Mouse (Mus musculus): ENCODE data around the gene Tnfrsf1b. TPM values are rescaled to one million over a fixed set of nuclear protein-coding genes. Genes with fewer than 3 reads are reported as not detected.

Tnfrsf1b gene
- polyA plus RNA-seq, 1 experiment from 2014 or later = 3.7 TPM

- Histone ChIP-seq H3K27ac (ENCODE audit: low read length) (no peak overlapping the region), H3K9ac (replicated peaks; ENCODE audit: low read length) (no peak overlapping the region), H3K36me3 (ENCODE audit: insufficient read depth, low read length) (no peaks in the 10 kb centered on the region), H3K4me2 (replicated peaks; ENCODE audit: low read depth, low read length) (no peak overlapping the region), H3K4me1 (ENCODE audit: insufficient read depth, low read length) (no peaks in the 10 kb centered on the region), H3K9me3 (ENCODE audit: low read length) (0 out of 2 replicates have a peak, but pooled peaks cover 5% of the 10 kb centered on the region), H3K27me3 (ENCODE audit: insufficient read depth, low read length) (no peaks in the 10 kb centered on the region), H3K4me3 (ENCODE audit: low read length) (no peak overlapping the region)
- WGBS = 80% methylated on average over 6 of the region's 6 CpGs
- ATAC-seq (ENCODE audit: low FRiP score, low TSS enrichment) = no peak
These were observed 29.9 kb upstream of the Tnfrsf1b start for GRCm38 (mm10) chr4:145276368-145277249.

GRCm38 (mm10) chr4:145274887-145275286 lies 28.2 kb upstream of the Tnfrsf1b start:
- Histone ChIP-seq H3K9ac (replicated peaks; ENCODE audit: low read length) (no peak overlapping the region), H3K4me3 (ENCODE audit: low read length) (no peak overlapping the region), H3K4me1 (ENCODE audit: insufficient read depth, low read length) (no peaks in the 10 kb centered on the region), H3K27ac (ENCODE audit: low read length) (no peak overlapping the region), H3K27me3 (ENCODE audit: insufficient read depth, low read length) (no peaks in the 10 kb centered on the region), H3K36me3 (ENCODE audit: insufficient read depth, low read length) (no peaks in the 10 kb centered on the region), H3K9me3 (ENCODE audit: low read length) (0 out of 2 replicates have a peak, but pooled peaks cover 5% of the 10 kb centered on the region), H3K4me2 (replicated peaks; ENCODE audit: low read depth, low read length) (no peak overlapping the region)
- no peak; the same call in 1 of the 2 replicates for ATAC-seq (ENCODE audit: low FRiP score, low TSS enrichment)
- WGBS = 87% methylated on average over 5 of the region's 5 CpGs

GRCm38 (mm10) chr4:145273923-145274322 lies 27.3 kb upstream of the Tnfrsf1b start:
- no peaks in the 10 kb centered on the region for H3K36me3 ChIP-seq (ENCODE audit: insufficient read depth, low read length)
- no peaks in the 10 kb centered on the region for H3K27me3 ChIP-seq (ENCODE audit: insufficient read depth, low read length)
- no peak for ATAC-seq (ENCODE audit: low FRiP score, low TSS enrichment)
- no peaks in the 10 kb centered on the region for H3K9me3 ChIP-seq (ENCODE audit: low read length)
- H3K9ac ChIP-seq (replicated peaks; ENCODE audit: low read length) = no peak overlapping the region
- H3K4me2 ChIP-seq (replicated peaks; ENCODE audit: low read depth, low read length) = no peak overlapping the region
- H3K4me1 ChIP-seq (ENCODE audit: insufficient read depth, low read length) = no peaks in the 10 kb centered on the region
- H3K27ac ChIP-seq (ENCODE audit: low read length) = no peak overlapping the region
- 95% methylated on average over 5 of the region's 5 CpGs for WGBS
- no peak overlapping the region for H3K4me3 ChIP-seq (ENCODE audit: low read length)

- WGBS = 67% methylated on average over 1 of the region's 1 CpGs
- Histone ChIP-seq H3K9me3 (ENCODE audit: low read length) (no peaks in the 10 kb centered on the region), H3K4me3 (ENCODE audit: low read length) (no peak overlapping the region), H3K4me2 (replicated peaks; ENCODE audit: low read depth, low read length) (no peak overlapping the region), H3K9ac (replicated peaks; ENCODE audit: low read length) (no peak overlapping the region), H3K27me3 (ENCODE audit: insufficient read depth, low read length) (no peaks in the 10 kb centered on the region), H3K4me1 (ENCODE audit: insufficient read depth, low read length) (no peaks in the 10 kb centered on the region), H3K36me3 (ENCODE audit: insufficient read depth, low read length) (no peaks in the 10 kb centered on the region), H3K27ac (ENCODE audit: low read length) (no peak overlapping the region)
- ATAC-seq (ENCODE audit: low FRiP score, low TSS enrichment) = no peak
These were observed 26.1 kb upstream of the Tnfrsf1b start for GRCm38 (mm10) chr4:145272763-145273162.

- Histone ChIP-seq H3K4me2 (replicated peaks; ENCODE audit: low read depth, low read length) (no peak overlapping the region), H3K9ac (replicated peaks; ENCODE audit: low read length) (no peak overlapping the region), H3K27me3 (ENCODE audit: insufficient read depth, low read length) (no peaks in the 10 kb centered on the region), H3K4me3 (ENCODE audit: low read length) (no peak overlapping the region), H3K9me3 (ENCODE audit: low read length) (no peaks in the 10 kb centered on the region), H3K27ac (ENCODE audit: low read length) (no peak overlapping the region), H3K4me1 (ENCODE audit: insufficient read depth, low read length) (no peaks in the 10 kb centered on the region), H3K36me3 (ENCODE audit: insufficient read depth, low read length) (no peaks in the 10 kb centered on the region)
- ATAC-seq (ENCODE audit: low FRiP score, low TSS enrichment) = no peak
- 89% methylated on average over 4 of the region's 4 CpGs for WGBS
These were observed 25.0 kb upstream of the Tnfrsf1b start for GRCm38 (mm10) chr4:145271634-145272033.

GRCm38 (mm10) chr4:145270136-145270535 lies 23.5 kb upstream of the Tnfrsf1b start:
- no peak for ATAC-seq (ENCODE audit: low FRiP score, low TSS enrichment)
- no peaks in the 10 kb centered on the region for H3K36me3 ChIP-seq (ENCODE audit: insufficient read depth, low read length)
- H3K9ac ChIP-seq (replicated peaks; ENCODE audit: low read length) = no peak overlapping the region
- H3K4me1 ChIP-seq (ENCODE audit: insufficient read depth, low read length) = no peaks in the 10 kb centered on the region
- no peaks in the 10 kb centered on the region for H3K27me3 ChIP-seq (ENCODE audit: insufficient read depth, low read length)
- H3K4me2 ChIP-seq (replicated peaks; ENCODE audit: low read depth, low read length) = no peak overlapping the region
- H3K27ac ChIP-seq (ENCODE audit: low read length) = no peak overlapping the region
- WGBS = 90% methylated on average over 5 of the region's 5 CpGs
- no peaks in the 10 kb centered on the region for H3K9me3 ChIP-seq (ENCODE audit: low read length)
- H3K4me3 ChIP-seq (ENCODE audit: low read length) = no peak overlapping the region

- Histone ChIP-seq H3K9ac (replicated peaks; ENCODE audit: low read length) (no peak overlapping the region), H3K36me3 (ENCODE audit: insufficient read depth, low read length) (no peaks in the 10 kb centered on the region)
- ATAC-seq (ENCODE audit: low FRiP score, low TSS enrichment) = no peak
These were observed 21.0 kb upstream of the Tnfrsf1b start for GRCm38 (mm10) chr4:145267631-145268110.

GRCm38 (mm10) chr4:145266505-145266904 lies 19.8 kb upstream of the Tnfrsf1b start:
- Histone ChIP-seq H3K9ac (replicated peaks; ENCODE audit: low read length) (no peak overlapping the region), H3K36me3 (ENCODE audit: insufficient read depth, low read length) (no peaks in the 10 kb centered on the region), H3K4me3 (ENCODE audit: low read length) (no peak overlapping the region), H3K4me2 (replicated peaks; ENCODE audit: low read depth, low read length) (no peak overlapping the region), H3K27me3 (ENCODE audit: insufficient read depth, low read length) (no peaks in the 10 kb centered on the region), H3K9me3 (ENCODE audit: low read length) (no peaks in the 10 kb centered on the region), H3K4me1 (ENCODE audit: insufficient read depth, low read length) (no peaks in the 10 kb centered on the region), H3K27ac (ENCODE audit: low read length) (no peak overlapping the region)
- no peak for ATAC-seq (ENCODE audit: low FRiP score, low TSS enrichment)
- 73% methylated on average over 4 of the region's 4 CpGs for WGBS

More at GRCm38 (mm10) chr4:145267631-145268110, 21.0 kb upstream of the Tnfrsf1b start:
- Histone ChIP-seq H3K4me2 (replicated peaks; ENCODE audit: low read depth, low read length) (no peak overlapping the region), H3K9me3 (ENCODE audit: low read length) (no peaks in the 10 kb centered on the region), H3K27ac (ENCODE audit: low read length) (no peak overlapping the region), H3K27me3 (ENCODE audit: insufficient read depth, low read length) (no peaks in the 10 kb centered on the region), H3K4me1 (ENCODE audit: insufficient read depth, low read length) (no peaks in the 10 kb centered on the region), H3K4me3 (ENCODE audit: low read length) (no peak overlapping the region)
- WGBS = 55% methylated on average over 4 of the region's 4 CpGs

- no peak overlapping the region for H3K27ac ChIP-seq (ENCODE audit: low read length)
- no peaks in the 10 kb centered on the region for H3K27me3 ChIP-seq (ENCODE audit: insufficient read depth, low read length)
- no peak overlapping the region for H3K9ac ChIP-seq (replicated peaks; ENCODE audit: low read length)
- no peaks in the 10 kb centered on the region for H3K9me3 ChIP-seq (ENCODE audit: low read length)
- no peak overlapping the region for H3K4me2 ChIP-seq (replicated peaks; ENCODE audit: low read depth, low read length)
- no peak overlapping the region for H3K4me3 ChIP-seq (ENCODE audit: low read length)
- H3K36me3 ChIP-seq (ENCODE audit: insufficient read depth, low read length) = no peaks in the 10 kb centered on the region
- ATAC-seq (ENCODE audit: low FRiP score, low TSS enrichment) = no peak
- no peaks in the 10 kb centered on the region for H3K4me1 ChIP-seq (ENCODE audit: insufficient read depth, low read length)
- 4% methylated on average over 2 of the region's 2 CpGs for WGBS
These were observed 18.1 kb upstream of the Tnfrsf1b start for GRCm38 (mm10) chr4:145264761-145265160.

- no peaks in the 10 kb centered on the region for H3K36me3 ChIP-seq (ENCODE audit: insufficient read depth, low read length)
- ATAC-seq (ENCODE audit: low FRiP score, low TSS enrichment) = no peak
- 91% methylated on average over 1 of the region's 1 CpGs for WGBS
These were observed 16.9 kb upstream of the Tnfrsf1b start for GRCm38 (mm10) chr4:145263583-145263982.

More at GRCm38 (mm10) chr4:145263583-145263982, 16.9 kb upstream of the Tnfrsf1b start:
- Histone ChIP-seq H3K27me3 (ENCODE audit: insufficient read depth, low read length) (no peaks in the 10 kb centered on the region), H3K27ac (ENCODE audit: low read length) (no peak overlapping the region), H3K4me1 (ENCODE audit: insufficient read depth, low read length) (no peaks in the 10 kb centered on the region), H3K9me3 (ENCODE audit: low read length) (no peaks in the 10 kb centered on the region), H3K4me2 (replicated peaks; ENCODE audit: low read depth, low read length) (no peak overlapping the region), H3K4me3 (ENCODE audit: low read length) (no peak overlapping the region), H3K9ac (replicated peaks; ENCODE audit: low read length) (no peak overlapping the region)
